Mouse (Mus musculus) kidney, adult 2 months (tissue): ENCODE measurements around the gene Ccdc150.

Experiments
- CTCF ChIP-seq: fragments of 200-500 bp; conservative IDR thresholded peaks from 2 replicates; pipeline ENCODE4 v1.5.1; 2011; ENCODE audit warnings: low read depth, mild to moderate bottlenecking, control low read depth, low read length, moderate library complexity, mixed read lengths; ENCODE audit not compliant: insufficient read depth, insufficient read length
- POLR2A ChIP-seq: fragments of 200-500 bp; IDR thresholded peaks from one replicate; pipeline ENCODE4 v1.6.1; 2011; ENCODE audit warnings: low read depth, low read length, control low read depth

- TF ChIP-seq POLR2A (no peak), CTCF (peak; percentile 36)
Measured at GRCm38 (mm10) chr1:54250158-54250866, at the start of gene Ccdc150.
